Mouse (Mus musculus) stomach, embryonic 14.5 days (tissue): ENCODE measurements around the gene Gm20518. TPM values are rescaled to one million over a fixed set of nuclear protein-coding genes. Genes with fewer than 3 reads are reported as not detected.

Experiments
- ATAC-seq: fragments of 200-750 bp; cut with Nextera tagmentation; 2 replicates; pipeline ENCODE4 v1.8.0; 2017; ENCODE audit warnings: low read depth, moderate TSS enrichment; ENCODE audit not compliant: insufficient number of reproducible peaks, insufficient read depth, low FRiP score
- H3K27ac ChIP-seq: fragments of 300-500 bp; sonication (generic); 2 replicates; pipeline ENCODE4 v1.5.1; 2014; ENCODE audit warnings: mild to moderate bottlenecking, low read length, moderate library complexity, mixed read lengths
- H3K27me3 ChIP-seq: fragments of 300-500 bp; sonication (generic); 2 replicates; pipeline ENCODE4 v1.6.1; 2014; ENCODE audit warnings: low read length, control low read depth, mixed read lengths; ENCODE audit not compliant: control insufficient read depth, insufficient read depth
- H3K36me3 ChIP-seq: fragments of 300-500 bp; sonication (generic); 2 replicates; pipeline ENCODE4 v1.6.1; 2014; ENCODE audit warnings: mild to moderate bottlenecking, control low read depth, low read length, moderate library complexity, mixed read lengths; ENCODE audit not compliant: control insufficient read depth, insufficient read depth
- H3K4me1 ChIP-seq: fragments of 300-500 bp; sonication (generic); 2 replicates; pipeline ENCODE4 v1.6.1; 2014; ENCODE audit warnings: low read length, control low read depth, mixed read lengths; ENCODE audit not compliant: control insufficient read depth, insufficient read depth
- H3K4me2 ChIP-seq: fragments of 300-500 bp; sonication (generic); replicated peaks from 2 replicates; pipeline ENCODE4 v1.6.1; 2014; ENCODE audit warnings: low read depth, low read length, control low read depth
- H3K4me3 ChIP-seq: fragments of 300-500 bp; sonication (generic); 2 replicates; pipeline ENCODE4 v1.5.1; 2014; ENCODE audit warnings: low read depth, low read length, control low read depth
- H3K9ac ChIP-seq: fragments of 300-500 bp; sonication (generic); replicated peaks from 2 replicates; pipeline ENCODE4 v1.6.1; 2014; ENCODE audit warnings: low read depth, mild to moderate bottlenecking, control low read depth, low read length, moderate library complexity, mixed read lengths
- H3K9me3 ChIP-seq: fragments of 300-500 bp; sonication (generic); 2 replicates; pipeline ENCODE4 v1.6.1; 2016; ENCODE audit warnings: low read depth, low read length, control low read depth; ENCODE audit not compliant: control insufficient read depth
- WGBS: fragments of 180-500 bp; shearing (Covaris S2); extraction: QIAGEN DNeasy Blood & Tissue Kit; methylation state at CpG from one replicate; pipeline ENCODE4 v1.1.7; 2014; 5-methylcytosine and 5-hydroxymethylcytosine counted together
- polyA plus RNA-seq: library from polyadenylated mRNA; unstranded; fragments of >200 nt; fragmentation: Nextera tagmentation; extraction: Ambion mirVana; gene quantifications from 2 replicates; pipeline ENCODE4 v1.2.1, GENCODE M21; 2014

The Gm20518 gene
- polyA plus RNA-seq, 1 experiment from 2014 or later: 0.41 TPM

DNA sequence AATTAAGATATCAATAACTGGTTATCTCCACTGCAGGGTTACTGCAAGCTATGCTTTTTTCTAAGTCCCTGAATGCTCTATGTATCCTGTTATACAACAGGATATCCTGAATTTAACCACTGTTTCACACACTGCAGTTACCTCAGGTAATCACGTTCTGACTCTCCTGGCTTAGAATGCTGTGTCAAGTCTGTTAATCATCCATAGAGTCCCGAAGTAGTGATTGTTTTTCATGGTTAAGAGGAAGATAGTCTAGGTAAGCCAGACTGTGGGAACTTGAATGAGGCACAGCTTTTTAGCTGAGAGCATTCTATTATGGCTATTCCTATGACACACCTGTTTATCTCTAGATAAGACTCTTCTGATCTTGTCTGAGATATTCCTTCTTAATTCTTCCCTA, 26.2 kb downstream of the Gm20518 start:
- WGBS: 73% methylated on average over 2 of the region's 2 CpGs
- no peaks in the 10 kb centered on the region for H3K4me1 ChIP-seq
- no peak overlapping the region for H3K9ac ChIP-seq
- no peak overlapping the region for H3K27ac ChIP-seq
- peaks cover 10% of the 10 kb centered on the region; the same call in 1 of the 2 replicates for H3K36me3 ChIP-seq
- no peak for ATAC-seq
- no peaks in the 10 kb centered on the region for H3K9me3 ChIP-seq
- no peaks in the 10 kb centered on the region for H3K27me3 ChIP-seq
- no peak overlapping the region for H3K4me2 ChIP-seq
- H3K4me3 ChIP-seq: no peak overlapping the region

- H3K27ac ChIP-seq: no peak overlapping the region
- no peak for ATAC-seq
- H3K4me1 ChIP-seq: no peaks in the 10 kb centered on the region
- H3K4me2 ChIP-seq: no peak overlapping the region
- no peaks in the 10 kb centered on the region for H3K9me3 ChIP-seq
- H3K4me3 ChIP-seq: no peak overlapping the region
- peaks cover 51% of the 10 kb centered on the region for H3K36me3 ChIP-seq
- H3K9ac ChIP-seq: no peak overlapping the region
- no peaks in the 10 kb centered on the region for H3K27me3 ChIP-seq
Measured at GRCm38 (mm10) chr16:17858592-17858991, 32.9 kb downstream of the Gm20518 start.

GRCm38 (mm10) chr16:17857157-17857556, 34.3 kb downstream of the Gm20518 start:
- Histone ChIP-seq H3K36me3 (peaks cover 57% of the 10 kb centered on the region), H3K27ac (no peak overlapping the region), H3K27me3 (no peaks in the 10 kb centered on the region), H3K4me3 (no peak overlapping the region), H3K9me3 (no peaks in the 10 kb centered on the region), H3K4me1 (no peaks in the 10 kb centered on the region), H3K4me2 (no peak overlapping the region), H3K9ac (no peak overlapping the region)
- ATAC-seq: no peak
- WGBS: 86% methylated on average over 7 of the region's 7 CpGs

GRCm38 (mm10) chr16:17853263-17853662, 38.2 kb downstream of the Gm20518 start:
- Histone ChIP-seq H3K4me1 (no peaks in the 10 kb centered on the region), H3K27ac (no peak overlapping the region), H3K4me3 (no peak overlapping the region), H3K27me3 (no peaks in the 10 kb centered on the region), H3K36me3 (peaks cover 76% of the 10 kb centered on the region), H3K9ac (no peak overlapping the region), H3K4me2 (no peak overlapping the region), H3K9me3 (no peaks in the 10 kb centered on the region)
- no peak for ATAC-seq
- 90% methylated on average over 2 of the region's 2 CpGs for WGBS

- Histone ChIP-seq H3K9ac (no peak overlapping the region), H3K4me2 (no peak overlapping the region), H3K4me1 (no peaks in the 10 kb centered on the region), H3K36me3 (peaks cover 73% of the 10 kb centered on the region), H3K27me3 (no peaks in the 10 kb centered on the region), H3K4me3 (no peak overlapping the region), H3K9me3 (no peaks in the 10 kb centered on the region), H3K27ac (no peak overlapping the region)
- WGBS: 91% methylated on average over 1 of the region's 1 CpGs
- ATAC-seq: no peak
Measured at GRCm38 (mm10) chr16:17851860-17852259, 39.6 kb downstream of the Gm20518 start.

GRCm38 (mm10) chr16:17851331-17851730, 40.1 kb downstream of the Gm20518 start:
- no peak for ATAC-seq
- Histone ChIP-seq H3K4me3 (no peak overlapping the region), H3K4me1 (no peaks in the 10 kb centered on the region), H3K9ac (no peak overlapping the region), H3K36me3 (peaks cover 73% of the 10 kb centered on the region), H3K27me3 (no peaks in the 10 kb centered on the region), H3K27ac (no peak overlapping the region), H3K9me3 (no peaks in the 10 kb centered on the region), H3K4me2 (no peak overlapping the region)
- 97% methylated on average over 5 of the region's 5 CpGs for WGBS

DNA sequence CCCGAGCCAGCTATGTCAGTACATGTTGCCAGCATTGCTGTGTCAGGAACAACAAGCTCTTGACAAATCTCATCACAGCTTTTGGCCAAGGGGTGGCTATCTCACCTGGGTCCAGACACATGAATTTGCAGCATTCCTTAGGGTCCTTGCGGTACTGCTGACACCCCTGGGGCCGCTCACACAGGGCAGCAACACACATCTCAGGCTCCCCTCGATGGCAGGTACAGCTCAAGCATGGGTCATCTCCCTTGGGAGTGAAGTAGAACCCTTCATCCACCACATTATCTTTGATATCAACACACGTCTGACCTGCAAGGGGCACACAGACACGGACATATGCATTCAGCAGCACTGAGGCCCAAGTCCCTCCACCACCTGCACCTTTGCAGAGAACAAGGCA, 42.0 kb downstream of the Gm20518 start:
- Histone ChIP-seq H3K4me1 (no peaks in the 10 kb centered on the region), H3K36me3 (peaks cover 81% of the 10 kb centered on the region), H3K27ac (no peak overlapping the region), H3K4me3 (no peak overlapping the region), H3K27me3 (no peaks in the 10 kb centered on the region), H3K9ac (no peak overlapping the region), H3K4me2 (no peak overlapping the region), H3K9me3 (no peaks in the 10 kb centered on the region)
- 84% methylated on average over 6 of the region's 6 CpGs for WGBS
- no peak for ATAC-seq

DNA sequence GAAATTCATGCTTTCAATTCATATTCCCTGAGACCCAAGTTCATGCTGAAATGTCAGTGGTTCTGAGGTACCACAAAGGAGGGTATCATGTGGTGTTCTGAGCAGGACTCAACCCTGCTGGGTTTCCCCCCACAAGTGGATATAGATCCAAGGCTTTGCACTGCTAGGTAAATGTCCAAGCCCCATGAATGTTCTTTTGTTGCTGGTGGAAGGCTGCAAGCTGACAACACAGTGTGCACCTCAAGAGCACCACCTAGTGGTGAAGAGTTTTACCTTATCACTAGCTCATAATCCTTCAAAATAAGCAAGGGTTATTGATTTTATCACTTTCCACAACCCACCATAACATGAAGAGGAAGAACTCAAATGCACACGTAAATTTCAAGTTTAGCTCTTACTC, 42.5 kb downstream of the Gm20518 start:
- 26% methylated on average over 1 of the region's 1 CpGs for WGBS
- no peaks in the 10 kb centered on the region for H3K27me3 ChIP-seq
- H3K4me3 ChIP-seq: no peak overlapping the region
- H3K27ac ChIP-seq: no peak overlapping the region
- ATAC-seq: no peak
- no peaks in the 10 kb centered on the region for H3K4me1 ChIP-seq
- no peak overlapping the region for H3K9ac ChIP-seq
- H3K4me2 ChIP-seq: no peak overlapping the region
- peaks cover 80% of the 10 kb centered on the region for H3K36me3 ChIP-seq
- H3K9me3 ChIP-seq: no peaks in the 10 kb centered on the region

GRCm38 (mm10) chr16:17848431-17848830, 43.0 kb downstream of the Gm20518 start:
- Histone ChIP-seq H3K36me3 (peaks cover 81% of the 10 kb centered on the region), H3K4me2 (no peak overlapping the region), H3K27ac (no peak overlapping the region), H3K4me3 (no peak overlapping the region), H3K9me3 (no peaks in the 10 kb centered on the region), H3K27me3 (no peaks in the 10 kb centered on the region), H3K9ac (no peak overlapping the region), H3K4me1 (no peaks in the 10 kb centered on the region)
- no peak for ATAC-seq
- WGBS: 93% methylated on average over 6 of the region's 6 CpGs
